Mouse (Mus musculus) brain, embryonic 14.5 days (tissue): Measurements from ENCODE around the gene Nol8. TPM values are rescaled to one million over a fixed set of nuclear protein-coding genes. Genes with fewer than 3 reads are reported as not detected.
A peak's percentile ranks its signal among the peaks of the same experiment; 100 is the strongest.

ENCODE experiments used
- DNase-seq: peaks from one replicate; pipeline ENCODE4 v3.0.0-alpha.2; 2011; ENCODE audit warnings: low read depth
- CTCF ChIP-seq: fragments of 200-500 bp; IDR thresholded peaks from 2 replicates; pipeline ENCODE4 v1.5.1; 2012; ENCODE audit warnings: inconsistent platforms, mild to moderate bottlenecking, moderate library complexity, borderline replicate concordance; ENCODE audit not compliant: insufficient read depth, insufficient read length; ENCODE audit errors: extremely low read depth
- POLR2A ChIP-seq: fragments of 200-500 bp; IDR thresholded peaks from 2 replicates; pipeline ENCODE4 v1.6.1; 2012; ENCODE audit warnings: mild to moderate bottlenecking, inconsistent platforms, borderline replicate concordance; ENCODE audit not compliant: poor library complexity, insufficient read depth, insufficient read length, severe bottlenecking; ENCODE audit errors: extremely low read depth
- polyA plus RNA-seq: library from polyadenylated mRNA; depleted of rRNA; stranded (reverse); fragments of >200 nt; gene quantifications from 2 replicates; pipeline ENCODE4 v1.2.3, GENCODE M21; 2012

Nol8 gene
- polyA plus RNA-seq, 1 experiment: 11.6 TPM

DNA sequence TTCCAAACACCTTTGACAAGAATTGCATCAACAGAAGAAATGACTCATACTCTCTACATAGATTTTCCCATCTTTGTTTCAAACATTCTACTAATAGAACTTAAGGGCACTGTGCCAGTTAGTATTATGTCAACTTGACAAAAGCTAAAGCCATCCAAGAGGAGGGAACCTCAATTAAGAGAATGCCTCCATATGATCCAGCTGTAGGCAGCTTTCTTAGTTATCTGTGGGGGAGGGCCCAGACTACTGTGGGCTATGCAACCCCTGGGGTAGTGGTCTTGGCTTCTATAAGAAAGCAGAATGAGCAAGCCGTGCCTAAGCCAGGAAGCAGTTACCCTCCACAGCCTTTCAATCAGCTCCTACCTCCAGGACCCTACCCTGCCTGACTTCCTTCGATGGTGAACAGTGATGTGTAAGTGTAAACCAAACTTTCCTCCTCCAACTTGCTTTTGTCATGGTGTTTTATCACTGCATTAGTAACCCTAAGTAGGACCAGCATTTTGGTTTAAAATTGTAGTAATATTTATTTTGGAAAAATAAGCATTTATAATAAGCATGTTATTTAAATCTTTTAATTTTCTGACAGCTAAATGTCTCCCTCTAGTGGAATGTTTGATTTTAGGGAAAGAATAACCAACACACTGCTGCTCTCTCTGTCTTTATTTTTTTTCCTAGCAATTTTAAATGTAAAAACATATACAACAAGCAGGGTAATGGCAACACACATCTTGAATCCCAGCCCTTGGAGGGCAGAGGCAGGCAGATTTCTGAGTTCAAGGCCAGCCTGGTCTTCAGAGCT lies 7.9 kb upstream of the Nol8 start:
- TF ChIP-seq CTCF (no peak), POLR2A (no peak)
- DNase-seq: peak; percentile 41

DNA sequence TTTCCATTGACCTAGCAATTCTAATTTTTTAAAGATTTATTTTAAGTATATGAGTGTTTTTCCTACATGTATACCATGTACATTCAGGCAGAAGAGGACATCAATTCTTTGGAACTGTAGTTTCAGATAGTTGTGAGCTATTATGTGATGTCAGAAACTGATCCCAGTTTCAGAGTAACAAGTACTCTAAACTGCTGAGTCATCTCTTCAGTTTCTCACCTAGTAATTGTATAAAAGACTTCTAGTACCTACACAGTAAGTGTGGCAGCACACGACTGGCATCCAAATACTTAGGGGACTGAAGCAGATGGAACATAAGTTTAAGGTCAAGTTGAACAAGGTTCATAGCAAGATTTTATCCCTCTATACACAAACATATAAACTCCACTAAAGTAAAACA lies 6.9 kb upstream of the Nol8 start:
- TF ChIP-seq POLR2A: no peak
- DNase-seq: no peak

DNA sequence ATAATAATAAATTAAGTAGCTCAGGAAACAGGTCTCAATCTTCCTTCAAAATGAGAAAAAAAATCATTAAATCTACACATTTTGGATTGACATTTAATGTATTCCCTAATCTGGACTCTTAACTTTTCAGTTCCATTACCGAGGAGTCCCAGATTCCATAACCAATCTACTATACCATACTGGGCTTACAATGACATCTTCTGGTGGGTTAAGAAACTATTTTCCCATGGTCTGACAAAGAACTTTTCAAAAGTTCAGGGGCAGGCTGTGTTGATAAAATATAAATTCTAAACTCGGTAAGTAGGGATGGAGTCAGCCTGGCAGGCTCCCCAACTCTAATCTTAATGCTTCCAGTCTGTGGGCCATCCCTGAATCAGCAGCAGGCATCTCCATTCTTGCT lies 1.7 kb upstream of the Nol8 start:
- DNase-seq: no peak
- TF ChIP-seq POLR2A: no peak
- TF ChIP-seq CTCF: no peak

DNA sequence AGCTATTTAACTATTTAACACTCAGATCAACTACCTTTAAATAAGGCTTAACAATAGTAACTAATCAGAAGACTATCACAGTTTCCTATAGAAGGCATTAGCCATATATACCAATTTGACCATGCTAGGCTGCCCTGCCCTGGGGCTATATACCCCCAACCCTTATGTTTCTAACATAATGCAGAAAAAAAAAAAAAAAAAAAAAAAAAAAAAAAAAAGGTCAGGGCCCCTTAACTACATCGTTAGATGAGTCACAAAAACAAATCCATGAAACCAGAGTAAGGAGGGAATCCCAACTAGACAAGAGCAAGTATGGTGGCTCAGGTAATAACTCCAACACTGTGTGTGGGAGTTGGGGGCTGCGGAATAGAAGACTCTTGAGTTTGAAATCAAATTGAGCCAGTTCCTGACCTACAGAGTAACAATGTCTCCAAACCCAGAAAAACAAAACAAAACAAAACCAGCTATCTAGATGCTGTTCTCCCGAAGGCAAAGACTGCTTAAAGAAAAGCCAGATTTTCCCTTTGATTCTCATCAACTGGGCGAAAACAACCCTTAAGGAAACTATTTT lies 1.0 kb upstream of the Nol8 start:
- TF ChIP-seq POLR2A (no peak), CTCF (no peak)

DNA sequence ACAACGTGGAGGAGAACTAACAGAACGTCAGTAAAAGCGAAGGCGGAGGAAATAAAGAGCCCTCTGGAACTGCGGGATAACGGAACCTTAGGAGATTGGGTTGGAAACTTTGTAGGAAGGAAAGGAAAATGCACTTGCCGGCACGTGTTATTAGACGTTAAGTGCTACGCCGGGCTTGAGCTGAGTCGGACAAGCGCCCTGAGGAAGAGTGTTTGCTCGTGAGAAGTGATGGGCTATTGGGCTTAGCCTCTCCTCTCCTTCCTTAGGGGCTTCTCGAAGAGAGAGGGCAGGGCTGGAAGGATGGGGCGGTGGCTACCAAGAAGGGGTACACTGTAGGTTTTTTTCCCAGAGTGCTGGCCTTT lies 283 bp downstream of the Nol8 start:
- DNase-seq: no peak
- no peak for TF ChIP-seq CTCF
- no peak for TF ChIP-seq POLR2A

More for the DNA sequence above, 1.0 kb upstream of the Nol8 start:
- DNase-seq: peak; percentile 1

DNA sequence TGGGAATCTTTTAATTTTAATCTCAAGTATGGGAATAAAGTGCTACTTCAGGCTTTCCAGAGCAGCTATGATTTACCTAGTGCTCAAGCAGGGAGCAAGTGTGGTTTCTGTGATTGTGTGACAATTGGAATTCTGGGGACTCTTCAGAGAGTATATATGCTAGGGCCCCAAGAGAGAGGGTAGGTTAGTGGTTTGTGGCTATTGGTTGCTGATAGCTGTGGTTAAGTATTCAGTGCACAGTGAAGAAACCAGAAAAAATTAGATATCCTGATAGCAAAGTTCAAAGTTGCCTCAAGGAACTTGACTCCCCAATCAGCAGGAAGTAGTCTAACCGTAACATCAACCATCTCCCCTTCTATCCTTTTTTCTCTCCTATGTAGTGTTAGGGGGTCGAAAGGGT lies 24.9 kb downstream of the Nol8 start:
- TF ChIP-seq CTCF: no peak
- no peak for TF ChIP-seq POLR2A
- no peak for DNase-seq

DNA sequence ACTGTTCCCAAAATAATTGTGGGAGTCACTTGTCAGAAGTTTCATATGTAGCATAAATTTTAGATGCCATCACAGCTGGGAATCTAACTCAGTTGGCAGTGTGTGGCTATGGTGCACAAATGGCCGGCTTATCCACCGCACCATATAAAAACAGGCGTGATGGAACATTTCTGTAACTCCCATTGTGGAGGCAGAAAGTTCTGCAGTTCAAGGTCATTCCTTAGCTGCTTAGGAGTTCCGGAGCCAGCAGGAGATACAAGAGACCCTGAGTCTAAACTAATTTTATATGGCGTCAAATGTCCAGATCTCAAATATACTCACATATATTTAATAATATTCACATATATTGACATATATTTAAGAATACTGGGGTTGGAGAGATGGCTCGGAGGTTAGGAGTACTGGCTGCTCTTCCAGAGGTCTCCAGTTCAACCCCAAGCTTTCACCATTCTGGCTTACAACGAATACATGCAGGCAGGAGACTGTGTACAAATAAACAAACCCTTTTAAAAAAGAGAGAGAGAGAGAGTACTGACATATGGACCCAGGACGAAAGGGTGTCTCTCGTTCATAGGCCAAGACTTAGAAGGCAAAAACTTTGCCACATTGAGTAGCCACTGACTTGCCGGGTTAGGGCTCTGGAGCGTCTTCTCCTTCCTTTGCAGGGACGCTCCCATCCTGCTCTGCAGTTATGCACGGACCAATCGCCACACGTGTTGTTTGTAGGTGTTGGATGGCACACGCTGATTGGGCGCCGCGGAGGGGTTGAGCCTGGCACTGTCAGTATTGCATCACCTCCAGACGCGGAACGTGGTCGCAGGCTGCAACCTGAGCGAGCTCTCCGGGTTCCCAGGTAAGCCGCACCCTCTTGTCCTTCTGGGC lies 28.7 kb downstream of the Nol8 start, which contains the start of gene Iars:
Gene Iars (plus strand): TSS at position 750 of the 882 bp plus-strand sequence.
- peak; percentile 99 for DNase-seq
- TF ChIP-seq CTCF (no peak), POLR2A (peak; percentile 60; the same call in 1 of the 2 replicates)

DNA sequence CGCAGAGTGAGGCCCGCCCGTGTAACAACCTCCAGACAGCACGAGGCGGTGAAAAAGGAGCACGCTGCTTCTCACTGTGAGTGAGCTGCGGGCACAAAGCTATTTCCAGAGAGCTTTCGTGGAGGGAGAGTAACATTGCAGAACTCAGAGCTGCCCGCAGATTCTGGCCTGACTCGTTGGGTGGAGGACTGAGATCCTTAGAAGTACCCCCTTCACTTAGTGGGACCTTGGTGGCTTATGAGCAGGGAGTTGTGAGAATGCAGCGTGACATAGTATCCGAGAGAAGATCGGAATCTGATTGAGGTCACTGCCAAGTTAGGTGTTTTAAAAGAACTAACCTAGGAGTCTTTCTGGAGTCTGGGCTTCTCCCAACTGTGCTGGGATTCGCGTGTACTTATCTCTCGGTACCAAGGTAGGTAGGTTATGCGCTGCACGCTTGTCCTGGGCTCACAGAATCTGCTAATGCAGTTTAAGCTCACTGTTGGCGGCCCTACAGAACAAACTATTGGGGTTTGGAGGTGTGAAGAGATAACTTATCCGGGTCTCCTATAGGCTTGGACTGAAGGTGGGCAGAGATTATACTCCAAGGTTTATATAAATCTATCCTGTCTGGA lies 29.5 kb downstream of the Nol8 start:
- DNase-seq: no peak
- TF ChIP-seq CTCF: no peak

DNA sequence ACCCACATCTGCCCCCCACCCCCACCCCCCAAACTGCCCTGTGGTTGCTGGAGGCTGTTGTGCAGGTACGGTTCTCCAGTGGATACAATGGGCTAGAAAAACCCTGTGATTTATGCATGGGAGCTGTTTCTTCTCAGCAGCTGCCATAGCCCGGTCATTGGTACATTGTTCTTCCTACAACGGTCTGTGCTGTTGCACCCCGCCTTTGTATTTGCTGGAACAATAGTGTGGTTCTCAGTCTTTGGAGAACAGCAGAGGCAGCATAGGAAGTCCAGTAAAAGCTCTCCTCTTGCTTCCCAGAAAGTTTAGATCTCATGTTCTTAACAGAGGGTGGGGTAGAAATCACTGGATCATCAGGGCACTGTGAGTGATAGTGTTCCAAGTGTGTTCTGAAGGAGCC lies 31.4 kb downstream of the Nol8 start:
- no peak for DNase-seq
- TF ChIP-seq POLR2A (no peak), CTCF (no peak)

DNA sequence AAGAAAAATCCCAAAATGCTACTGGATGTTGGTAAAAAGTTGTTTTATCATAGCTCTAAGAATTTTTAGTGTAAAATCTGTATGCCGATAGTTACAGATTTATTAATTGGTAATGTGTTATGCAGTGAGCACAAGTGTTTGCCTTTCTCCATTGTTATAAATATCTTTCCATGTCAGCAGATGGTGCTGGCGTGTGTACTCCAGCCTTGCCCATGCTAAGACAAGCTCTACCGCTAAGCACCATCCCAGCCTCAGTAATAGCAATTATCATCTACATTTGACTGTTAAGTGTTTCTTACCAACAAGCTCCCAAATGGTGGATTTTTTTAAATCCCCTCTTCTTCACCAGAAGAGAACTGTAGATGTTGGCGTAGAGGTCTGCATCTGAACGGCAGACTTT lies 38.2 kb downstream of the Nol8 start:
- no peak for DNase-seq
- TF ChIP-seq POLR2A (no peak), CTCF (no peak)

DNA sequence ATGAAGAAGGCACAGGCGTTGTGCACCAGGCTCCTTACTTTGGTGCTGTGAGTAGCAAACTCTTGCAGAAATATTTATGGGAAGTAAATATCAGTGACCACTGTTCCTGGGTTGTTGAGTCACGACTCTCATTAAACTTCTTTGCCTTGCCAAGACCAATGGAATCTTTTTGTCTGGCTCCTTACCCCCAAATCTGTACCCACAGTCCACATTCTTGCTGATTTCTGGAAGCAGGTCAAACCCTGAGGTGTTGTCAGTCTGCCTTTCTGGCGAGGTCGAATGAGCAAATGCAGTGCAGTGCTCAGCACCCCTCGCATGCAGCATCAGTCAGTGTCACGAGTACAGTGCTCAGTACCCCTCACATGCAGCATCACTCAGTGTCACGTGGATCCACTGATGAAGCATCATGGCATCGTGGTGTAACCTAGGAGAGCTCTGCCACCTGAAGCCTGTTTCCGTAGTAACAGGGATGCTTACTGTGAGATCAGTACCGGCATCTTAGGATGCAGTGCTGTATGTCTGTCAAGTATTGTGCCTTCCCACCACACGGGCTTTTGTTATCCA lies 50.4 kb downstream of the Nol8 start:
- DNase-seq: no peak
- TF ChIP-seq CTCF (no peak), POLR2A (no peak)

DNA sequence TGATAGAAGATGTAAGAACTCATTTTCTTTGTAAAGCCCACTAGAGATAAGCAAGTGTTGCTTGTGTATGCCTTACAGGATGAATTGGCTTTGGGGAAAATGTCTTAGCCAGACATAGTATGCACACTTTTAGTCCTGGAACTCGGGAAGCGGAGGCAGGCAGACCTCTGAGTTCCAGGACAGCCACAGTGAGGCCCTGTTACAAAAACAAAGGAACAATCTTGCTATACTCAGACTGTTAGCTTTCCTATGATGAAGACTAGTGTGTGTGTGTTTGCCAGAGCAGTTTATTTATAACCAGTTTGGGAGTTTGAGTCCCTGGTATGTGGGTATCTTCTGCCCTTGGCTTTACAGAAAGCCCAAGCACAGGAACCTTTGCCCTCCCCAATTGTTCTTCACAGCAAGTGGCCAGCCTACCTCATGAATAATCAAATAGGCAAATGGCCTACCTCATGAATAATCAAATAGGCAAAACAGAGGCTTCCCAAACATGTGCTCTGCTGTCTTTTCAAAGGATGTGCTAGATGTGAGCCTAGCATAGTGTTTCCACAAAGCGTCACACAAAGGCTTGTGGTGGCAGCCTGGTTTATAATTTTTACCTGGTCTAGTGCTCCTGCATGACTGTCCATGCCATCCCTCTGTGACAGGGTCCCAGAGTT lies 53.3 kb downstream of the Nol8 start:
- peak; percentile 72 for DNase-seq
- TF ChIP-seq CTCF (no peak), POLR2A (no peak)
